Mouse (Mus musculus) central nervous system, embryonic 18 days (tissue): Measurements from ENCODE around the gene Zfp952. TPM values are rescaled to one million over a fixed set of nuclear protein-coding genes. Genes with fewer than 3 reads are reported as not detected.

ENCODE experiments used
- polyA plus RNA-seq: library from polyadenylated mRNA; depleted of rRNA; stranded (reverse); fragments of >200 nt; gene quantifications from 2 replicates; pipeline ENCODE4 v1.2.3, GENCODE M21; 2012; rRNA removed

The Zfp952 gene
- 14.3 and 14.7 TPM in 2 replicates for polyA plus RNA-seq

GRCm38 (mm10) chr17:32992699-32993474 lies at the start of gene Zfp952:
Zfp952 (plus strand) TSS chr17:32993129.

DNA sequence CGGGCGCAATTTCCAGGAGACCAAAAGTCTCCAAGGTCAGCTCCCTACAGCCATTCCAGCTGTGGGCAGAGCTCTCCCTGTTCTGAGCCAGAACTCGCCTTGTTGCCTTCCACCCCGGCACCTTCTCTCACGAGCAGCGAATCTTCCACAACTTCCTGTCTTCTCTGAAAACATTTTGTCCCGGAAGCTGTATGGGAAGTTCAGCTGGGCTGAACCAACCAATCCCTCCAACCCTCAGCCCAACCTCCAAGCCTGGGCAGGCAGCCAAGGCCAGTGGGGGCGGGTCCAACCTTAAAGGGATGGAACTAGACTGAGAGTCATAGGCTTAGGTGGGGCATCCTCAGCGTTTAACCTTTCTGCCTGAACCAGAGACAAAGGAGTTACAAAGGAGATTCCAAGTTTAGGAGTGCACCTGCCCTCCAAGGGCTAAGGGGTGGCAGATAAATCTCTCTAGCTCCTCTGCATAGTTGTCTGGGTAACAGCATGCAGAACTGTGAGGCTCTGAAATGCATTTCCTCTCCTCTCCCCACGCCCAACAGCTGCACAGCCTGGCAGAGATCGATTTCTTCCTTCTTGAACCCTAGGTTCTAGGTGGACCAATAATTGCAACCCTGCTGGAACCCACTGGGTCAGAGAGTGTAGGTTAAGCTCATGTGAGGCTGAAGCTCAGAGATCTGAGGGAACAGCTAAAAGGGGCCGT lies 45.6 kb upstream of the Zfp952 start, which contains the start of gene Cyp4f13:
TSS of gene Cyp4f13 (minus strand) at position 188 of the 700 bp plus-strand sequence.

DNA sequence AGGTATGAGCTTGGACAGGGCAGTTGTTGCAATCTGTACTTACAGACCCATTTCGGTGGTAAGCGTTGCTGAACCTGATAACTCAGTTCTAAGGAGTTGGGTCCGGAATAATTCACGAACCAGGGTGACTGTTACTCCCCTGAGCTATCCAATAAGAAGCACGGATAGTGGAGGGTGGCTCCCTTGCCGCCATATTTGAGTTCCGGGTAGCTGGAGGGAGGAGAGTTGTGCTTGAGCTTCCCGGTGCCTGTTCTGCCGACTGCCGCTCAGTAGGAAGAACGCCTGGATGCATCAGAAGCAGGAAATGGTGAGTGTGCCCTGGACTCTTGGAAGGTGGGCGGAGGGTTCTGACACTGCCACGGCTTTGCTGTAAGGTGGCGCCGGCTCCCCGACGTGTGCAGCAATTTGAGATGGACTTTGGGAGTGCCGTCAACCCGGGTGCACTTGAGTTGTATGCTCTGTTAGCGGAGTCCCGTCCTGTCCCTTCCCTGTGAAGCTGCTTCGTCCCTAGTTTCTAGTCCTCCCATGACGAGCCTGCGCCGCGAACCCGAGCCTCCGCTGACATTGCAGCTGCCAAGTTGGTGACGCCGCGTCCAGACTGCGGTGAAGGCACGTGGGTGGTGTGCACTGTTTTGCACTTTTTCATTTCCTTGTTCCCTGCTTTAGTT lies 27.2 kb upstream of the Zfp952 start, which contains the start of gene Zfp472:
TSS of gene Zfp472 (plus strand) at position 192 of the 668 bp plus-strand sequence.

GRCm38 (mm10) chr17:33032900-33033891 lies 40.3 kb downstream of the Zfp952 start, which contains the start of gene Zfp763:
Zfp763 (minus strand) TSS chr17:33033402.

Other genes starting within 250 kb of the Zfp952 start
- gene Zfp871, start 204.8 kb upstream of the Zfp952 start, polyA plus RNA-seq, result 28.0 and 28.1 TPM in 2 replicates
- gene Zfp811, start 183.2 kb upstream of the Zfp952 start, polyA plus RNA-seq, result 22.2 and 22.4 TPM in 2 replicates
- gene Zfp799, start 162.9 kb upstream of the Zfp952 start, polyA plus RNA-seq, result 13.0 and 16.4 TPM in 2 replicates
- 5.3 and 5.4 TPM in 2 replicates for gene Zfp870, start 101.5 kb upstream of the Zfp952 start, polyA plus RNA-seq
- 0.21 and 0.33 TPM in 2 replicates for gene Cyp4f14, start 75.8 kb upstream of the Zfp952 start, polyA plus RNA-seq
- 11.2 and 13.3 TPM in 2 replicates for gene Cyp4f13, start 45.7 kb upstream of the Zfp952 start, polyA plus RNA-seq
- 4.6 and 4.9 TPM in 2 replicates for gene Zfp472, start 27.3 kb upstream of the Zfp952 start, polyA plus RNA-seq
- 14.8 and 15.6 TPM in 2 replicates for gene Zfp763, start 40.3 kb downstream of the Zfp952 start, polyA plus RNA-seq
- not detected in 2 replicates for gene 4921501E09Rik, start 74.9 kb downstream of the Zfp952 start, polyA plus RNA-seq
- 18.3 and 21.0 TPM in 2 replicates for gene Zfp563, start 96.2 kb downstream of the Zfp952 start, polyA plus RNA-seq
- gene Morc2b, start 146.6 kb downstream of the Zfp952 start, polyA plus RNA-seq, result 0.44 and 0.59 TPM in 2 replicates
- 0.01 TPM in 1 of 2 replicates, not detected in the other for gene Olfr55, start 175.3 kb downstream of the Zfp952 start, polyA plus RNA-seq
- gene Olfr239, start 198.2 kb downstream of the Zfp952 start, polyA plus RNA-seq, result not detected in 2 replicates
- 0.33 and 0.41 TPM in 2 replicates for gene Olfr1564, start 228.6 kb downstream of the Zfp952 start, polyA plus RNA-seq